In the genomic region with DNA sequence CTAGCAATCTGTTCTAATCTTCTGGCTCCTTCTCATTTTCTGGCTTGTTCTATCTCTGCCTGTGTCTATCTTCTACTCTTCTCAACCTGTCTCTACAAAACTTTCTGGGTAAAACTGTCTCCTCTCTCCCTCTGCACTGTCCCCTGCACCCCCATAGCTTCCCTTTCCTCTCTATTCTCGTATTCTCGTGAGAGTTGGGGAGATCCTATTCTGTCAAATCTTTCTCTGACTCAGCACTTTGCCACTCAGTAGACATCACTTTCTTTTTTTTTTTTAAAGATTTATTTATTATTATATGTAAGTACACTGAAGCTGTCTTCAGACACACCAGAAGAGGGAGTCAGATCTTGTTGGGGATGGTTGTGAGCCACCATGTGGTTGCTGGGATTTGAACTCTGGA, we compare ENCODE assay signal across 21 mouse cellular contexts. TPM values are rescaled to one million over a fixed set of nuclear protein-coding genes. Genes with fewer than 3 reads are reported as not detected.
"Had no signal": no experiment of that assay in that cellular context is flagged by ENCODE, and none has a peak within 500 bp of the region (broad histone marks: within the 10 kb centered on the region; RNA-seq: fewer than 3 reads in every experiment).

No protein-coding gene starts in this region.

RNA-seq across cellular contexts. Expression of a gene that starts 24.1 kb away (rescaled TPM):
- total RNA-seq: common myeloid progenitor, adult 5-6 weeks had no signal

RNA-seq across cellular contexts. Expression of a gene that starts 45.3 kb away (rescaled TPM):
- total RNA-seq: common myeloid progenitor, adult 5-6 weeks; forebrain, postnatal 0 days; gastrocnemius, adult 18-20 months; gastrocnemius, adult 2 months; gastrocnemius, adult 8-10 months; gastrocnemius, postnatal 10 days; gastrocnemius, postnatal 14 days; gastrocnemius, postnatal 25 days; gastrocnemius, postnatal 36 days; gastrocnemius, postnatal 4 days; granulocyte monocyte progenitor cell, adult 5-6 weeks; heart, adult 2 months; heart, adult 8-10 months had no signal
- polyA plus RNA-seq: embryonic facial prominence, embryonic 10.5 days; embryonic facial prominence, embryonic 11.5 days; embryonic facial prominence, embryonic 13.5 days; embryonic facial prominence, embryonic 14.5 days; erythroblast, embryonic 14.5 days; forebrain, embryonic 10.5 days; forebrain, embryonic 11.5 days; forebrain, postnatal 0 days; gonadal fat pad, adult 2 months had no signal
